Mouse (Mus musculus) cerebellum, adult 2 months (tissue): ENCODE measurements around the gene Abca7.
A peak's percentile ranks its signal among the peaks of the same experiment; 100 is the strongest.

Experiments
- CTCF ChIP-seq: fragments of 200-500 bp; IDR thresholded peaks from 2 replicates; pipeline ENCODE4 v1.5.1; 2011; ENCODE audit warnings: low read depth, mild to moderate bottlenecking, control low read depth, low read length, moderate library complexity, borderline replicate concordance; ENCODE audit not compliant: insufficient read depth
- POLR2A ChIP-seq: fragments of 200-500 bp; IDR thresholded peaks from 2 replicates; pipeline ENCODE4 v1.6.1; 2011; ENCODE audit warnings: low read length, control low read depth, borderline replicate concordance; ENCODE audit not compliant: insufficient read depth

DNA sequence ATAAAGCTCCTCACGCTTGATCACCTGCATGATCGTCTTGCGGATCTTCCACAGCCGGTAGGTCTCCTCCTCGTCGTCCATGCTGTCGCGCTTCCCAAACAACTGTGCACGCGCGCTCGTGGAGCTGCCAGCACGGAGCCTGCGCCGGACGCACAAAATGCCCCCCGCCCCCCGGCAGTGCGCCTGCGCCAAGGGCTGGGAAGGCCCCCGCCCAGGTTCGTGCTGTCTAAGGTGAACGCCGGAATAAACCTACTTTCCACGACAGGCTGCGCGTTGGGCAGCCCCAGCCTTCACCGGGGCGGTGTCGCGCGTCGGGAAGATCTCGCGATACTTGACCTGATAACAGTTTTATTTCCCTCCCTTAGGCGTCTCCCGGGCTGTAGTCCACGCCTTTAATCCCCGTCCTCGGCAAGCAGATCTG, 43.3 kb downstream of the Abca7 start, which contains the start of gene Polr2e:
- TF ChIP-seq CTCF (no peak), POLR2A (peak; percentile 87)
